Mouse (Mus musculus): ENCODE results near the gene Gm21981. TPM values are rescaled to one million over a fixed set of nuclear protein-coding genes. Genes with fewer than 3 reads are reported as not detected.

Gm21981 gene
- polyA plus RNA-seq, 1 experiment from 2014 or later: 1.8 TPM

DNA sequence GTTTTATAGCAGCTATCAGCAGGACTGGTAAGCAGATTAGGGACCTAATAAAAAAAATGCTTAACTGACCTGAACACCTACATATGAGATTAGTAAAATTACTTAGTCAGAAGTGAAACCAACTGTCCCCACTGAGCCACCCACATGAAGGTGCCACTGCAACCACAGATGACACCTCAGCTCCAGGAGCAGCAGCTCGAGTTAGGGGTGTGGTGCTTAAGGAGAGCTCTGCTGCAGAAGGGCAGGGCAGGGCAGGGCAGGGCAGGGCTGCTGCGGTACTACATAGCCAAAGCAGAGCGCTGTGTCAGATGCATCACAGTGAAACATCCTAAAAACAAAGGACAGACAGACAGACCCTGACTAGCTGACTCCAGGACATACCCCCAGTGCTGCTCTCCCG, 11.4 kb downstream of the Gm21981 start:
- 84% methylated on average over 4 of the region's 4 CpGs for WGBS
- no peak for ATAC-seq (ENCODE audit: insufficient read depth, low FRiP score, low TSS enrichment)

GRCm38 (mm10) chr17:47678702-47679101, 15.6 kb downstream of the Gm21981 start:
- H3K27ac ChIP-seq (ENCODE audit: low read depth, low read length): no peak overlapping the region
- no peak overlapping the region for H3K4me2 ChIP-seq (ENCODE audit: low read depth)
- ATAC-seq (ENCODE audit: insufficient read depth, low FRiP score, low TSS enrichment): no peak
- H3K27me3 ChIP-seq (ENCODE audit: control insufficient read depth, insufficient read depth, low read length): no peaks in the 10 kb centered on the region
- no peak for DNase-seq (ENCODE audit: low spot score)
- no peaks in the 10 kb centered on the region for H3K9me3 ChIP-seq (ENCODE audit: control insufficient read depth, low read length)
- peaks cover 11% of the 10 kb centered on the region for H3K36me3 ChIP-seq (ENCODE audit: control insufficient read depth, insufficient read depth, low read length)
- 91% methylated on average over 5 of the region's 5 CpGs for WGBS
- no peak overlapping the region for H3K4me3 ChIP-seq (ENCODE audit: low read depth, low read length)
- no peak overlapping the region for H3K9ac ChIP-seq (ENCODE audit: low read length)
- no peaks in the 10 kb centered on the region for H3K4me1 ChIP-seq (ENCODE audit: control insufficient read depth, insufficient read depth, low read length)

More for the DNA sequence above, 11.4 kb downstream of the Gm21981 start:
- Histone ChIP-seq H3K9me3 (ENCODE audit: control insufficient read depth, low read length) (no peaks in the 10 kb centered on the region), H3K27me3 (ENCODE audit: control insufficient read depth, insufficient read depth, low read length) (no peaks in the 10 kb centered on the region), H3K4me3 (ENCODE audit: low read depth, low read length) (no peak overlapping the region), H3K36me3 (ENCODE audit: control insufficient read depth, insufficient read depth, low read length) (peaks cover 13% of the 10 kb centered on the region), H3K9ac (ENCODE audit: low read length) (no peak overlapping the region), H3K27ac (ENCODE audit: low read depth, low read length) (no peak overlapping the region), H3K4me1 (ENCODE audit: control insufficient read depth, insufficient read depth, low read length) (peaks cover 7% of the 10 kb centered on the region), H3K4me2 (ENCODE audit: low read depth) (no peak overlapping the region)
- DNase-seq (ENCODE audit: low spot score): no peak

GRCm38 (mm10) chr17:47678238-47678637, 16.0 kb downstream of the Gm21981 start:
- no peak overlapping the region for H3K4me3 ChIP-seq (ENCODE audit: low read depth, low read length)
- H3K36me3 ChIP-seq (ENCODE audit: control insufficient read depth, insufficient read depth, low read length): peaks cover 11% of the 10 kb centered on the region
- no peak overlapping the region for H3K9ac ChIP-seq (ENCODE audit: low read length)
- H3K27me3 ChIP-seq (ENCODE audit: control insufficient read depth, insufficient read depth, low read length): no peaks in the 10 kb centered on the region
- H3K27ac ChIP-seq (ENCODE audit: low read depth, low read length): no peak overlapping the region
- no peak for DNase-seq (ENCODE audit: low spot score)
- H3K4me2 ChIP-seq (ENCODE audit: low read depth): no peak overlapping the region
- WGBS: 88% methylated on average over 5 of the region's 5 CpGs
- no peaks in the 10 kb centered on the region for H3K9me3 ChIP-seq (ENCODE audit: control insufficient read depth, low read length)
- ATAC-seq (ENCODE audit: insufficient read depth, low FRiP score, low TSS enrichment): no peak
- no peaks in the 10 kb centered on the region for H3K4me1 ChIP-seq (ENCODE audit: control insufficient read depth, insufficient read depth, low read length)

DNA sequence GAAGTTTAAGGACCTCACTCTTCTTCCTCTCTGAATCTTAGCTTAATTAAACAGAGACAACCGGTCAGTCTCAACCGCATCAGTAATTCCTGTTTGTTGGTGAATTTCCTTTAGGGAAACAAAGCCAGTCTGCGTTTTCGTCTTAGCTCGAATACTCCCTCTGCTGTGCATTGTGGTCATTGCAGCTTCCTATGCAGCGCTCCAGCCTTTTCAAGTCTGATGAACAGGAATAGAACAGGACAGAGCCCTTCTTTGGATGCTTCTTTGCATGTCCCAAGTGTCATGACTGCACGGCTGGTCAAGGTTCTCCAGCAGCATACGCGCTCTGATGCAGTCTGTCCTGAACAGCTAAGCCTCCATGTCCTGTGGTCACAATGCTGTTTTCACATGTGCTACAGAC, 17.7 kb downstream of the Gm21981 start:
- ATAC-seq (ENCODE audit: insufficient read depth, low FRiP score, low TSS enrichment): no peak
- Histone ChIP-seq H3K27ac (ENCODE audit: low read depth, low read length) (no peak overlapping the region), H3K27me3 (ENCODE audit: control insufficient read depth, insufficient read depth, low read length) (no peaks in the 10 kb centered on the region), H3K9ac (ENCODE audit: low read length) (no peak overlapping the region), H3K4me3 (ENCODE audit: low read depth, low read length) (no peak overlapping the region), H3K36me3 (ENCODE audit: control insufficient read depth, insufficient read depth, low read length) (peaks cover 6% of the 10 kb centered on the region), H3K4me1 (ENCODE audit: control insufficient read depth, insufficient read depth, low read length) (peaks cover 6% of the 10 kb centered on the region), H3K4me2 (ENCODE audit: low read depth) (no peak overlapping the region), H3K9me3 (ENCODE audit: control insufficient read depth, low read length) (no peaks in the 10 kb centered on the region)
- DNase-seq (ENCODE audit: low spot score): peak; percentile 76
- WGBS: 25% methylated on average over 9 of the region's 9 CpGs

DNA sequence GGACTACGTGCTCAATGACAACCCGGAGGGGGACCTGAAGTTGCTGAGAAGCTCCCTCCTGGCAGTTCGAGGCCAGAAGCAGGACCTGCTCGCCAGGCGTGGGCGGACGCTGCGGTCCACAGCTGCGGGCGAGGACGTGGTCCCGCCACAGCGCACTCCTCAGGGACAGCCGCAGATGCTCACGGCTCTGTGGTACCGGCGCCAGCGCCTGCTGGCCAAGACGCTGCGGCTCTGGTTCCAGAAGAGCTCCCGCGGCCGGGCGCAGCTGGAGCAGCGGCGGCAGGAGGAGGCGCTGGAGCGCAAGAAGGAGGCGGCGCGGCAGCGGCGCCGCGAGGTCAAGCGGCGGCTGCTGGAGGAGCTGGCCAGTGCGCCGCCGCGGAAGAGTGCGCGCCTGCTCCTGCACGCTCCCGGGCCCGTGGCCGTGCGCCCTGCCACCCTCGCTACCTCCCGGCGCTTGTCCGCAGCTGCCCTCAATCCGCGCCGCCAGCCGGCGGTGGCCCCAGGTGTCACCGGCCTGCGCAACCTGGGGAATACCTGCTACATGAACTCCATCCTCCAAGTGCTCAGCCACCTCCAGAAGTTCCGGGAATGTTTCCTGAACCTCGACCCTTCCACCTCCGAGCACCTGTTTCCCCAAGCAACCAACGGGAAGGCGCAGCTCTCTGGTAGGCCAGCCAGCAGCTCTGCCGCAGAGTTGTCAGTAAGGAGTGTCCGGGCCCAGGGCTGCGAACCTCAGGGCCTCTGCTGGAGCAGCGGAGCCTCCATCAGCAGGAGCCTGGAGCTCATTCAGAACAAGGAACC, 21.7 kb downstream of the Gm21981 start:
- peaks cover 6% of the 10 kb centered on the region for H3K4me1 ChIP-seq (ENCODE audit: control insufficient read depth, insufficient read depth, low read length)
- peak overlapping the region; percentile 61 for H3K9ac ChIP-seq (ENCODE audit: low read length)
- peak overlapping the region; percentile 46 for H3K27ac ChIP-seq (ENCODE audit: low read depth, low read length)
- 4% methylated on average over 58 of the region's 68 CpGs for WGBS
- ATAC-seq (ENCODE audit: insufficient read depth, low FRiP score, low TSS enrichment) (peak; percentile 67), DNase-seq (ENCODE audit: low spot score) (peak; percentile 85)
- no peaks in the 10 kb centered on the region; the same call in 1 of the 2 replicates for H3K36me3 ChIP-seq (ENCODE audit: control insufficient read depth, insufficient read depth, low read length)
- no peaks in the 10 kb centered on the region for H3K9me3 ChIP-seq (ENCODE audit: control insufficient read depth, low read length)
- H3K4me3 ChIP-seq (ENCODE audit: low read depth, low read length): peak overlapping the region; percentile 36
- no peaks in the 10 kb centered on the region for H3K27me3 ChIP-seq (ENCODE audit: control insufficient read depth, insufficient read depth, low read length)
- peak overlapping the region; percentile 81 for H3K4me2 ChIP-seq (ENCODE audit: low read depth)

- H3K4me3 ChIP-seq (ENCODE audit: low read depth, low read length): peak overlapping the region; percentile 36
- ATAC-seq (ENCODE audit: insufficient read depth, low FRiP score, low TSS enrichment): no peak
- H3K9me3 ChIP-seq (ENCODE audit: control insufficient read depth, low read length): no peaks in the 10 kb centered on the region
Measured at GRCm38 (mm10) chr17:47671988-47672310, 22.3 kb downstream of the Gm21981 start.

DNA sequence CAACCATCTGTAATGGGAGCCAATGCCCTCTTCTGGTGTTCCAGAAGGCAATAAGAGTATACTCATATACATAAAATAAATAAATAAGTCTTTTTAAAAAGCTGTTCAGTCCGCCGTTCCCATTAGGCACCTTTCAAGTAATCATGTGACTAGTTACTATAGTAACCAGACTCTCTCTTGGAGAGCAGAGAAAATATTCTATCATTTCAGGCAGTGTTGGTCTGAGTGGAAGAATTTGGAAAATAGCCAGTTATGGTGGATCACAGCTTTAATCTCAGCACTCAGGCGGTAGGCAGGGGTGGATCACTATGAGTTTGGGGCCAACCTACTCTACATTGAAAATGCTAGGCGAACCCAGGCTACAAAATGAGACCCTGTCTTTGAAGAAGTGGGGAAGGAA, 25.1 kb downstream of the Gm21981 start:
- Histone ChIP-seq H3K4me2 (ENCODE audit: low read depth) (no peak overlapping the region), H3K27me3 (ENCODE audit: control insufficient read depth, insufficient read depth, low read length) (no peaks in the 10 kb centered on the region), H3K4me3 (ENCODE audit: low read depth, low read length) (no peak overlapping the region), H3K36me3 (ENCODE audit: control insufficient read depth, insufficient read depth, low read length) (no peaks in the 10 kb centered on the region), H3K9ac (ENCODE audit: low read length) (no peak overlapping the region), H3K9me3 (ENCODE audit: control insufficient read depth, low read length) (no peaks in the 10 kb centered on the region), H3K4me1 (ENCODE audit: control insufficient read depth, insufficient read depth, low read length) (peaks cover 8% of the 10 kb centered on the region), H3K27ac (ENCODE audit: low read depth, low read length) (no peak overlapping the region)
- ATAC-seq (ENCODE audit: insufficient read depth, low FRiP score, low TSS enrichment): no peak
- 78% methylated on average over 4 of the region's 4 CpGs for WGBS
- DNase-seq (ENCODE audit: low spot score): no peak

More at GRCm38 (mm10) chr17:47671988-47672310, 22.3 kb downstream of the Gm21981 start:
- Histone ChIP-seq H3K27me3 (ENCODE audit: control insufficient read depth, insufficient read depth, low read length) (no peaks in the 10 kb centered on the region), H3K4me2 (ENCODE audit: low read depth) (peak overlapping the region; percentile 81), H3K9ac (ENCODE audit: low read length) (peak overlapping the region; percentile 61), H3K36me3 (ENCODE audit: control insufficient read depth, insufficient read depth, low read length) (no peaks in the 10 kb centered on the region; the same call in 1 of the 2 replicates), H3K27ac (ENCODE audit: low read depth, low read length) (peak overlapping the region; percentile 46; the same call in 1 of the 2 replicates), H3K4me1 (ENCODE audit: control insufficient read depth, insufficient read depth, low read length) (peaks cover 6% of the 10 kb centered on the region)
- 8% methylated on average over 14 of the region's 14 CpGs for WGBS
- no peak for DNase-seq (ENCODE audit: low spot score)

GRCm38 (mm10) chr17:47664474-47664873, 29.8 kb downstream of the Gm21981 start:
- no peak overlapping the region for H3K4me3 ChIP-seq (ENCODE audit: low read depth, low read length)
- H3K4me1 ChIP-seq (ENCODE audit: control insufficient read depth, insufficient read depth, low read length): peaks cover 2% of the 10 kb centered on the region; the same call in 1 of the 2 replicates
- no peak overlapping the region for H3K4me2 ChIP-seq (ENCODE audit: low read depth)
- DNase-seq (ENCODE audit: low spot score) (no peak), ATAC-seq (ENCODE audit: insufficient read depth, low FRiP score, low TSS enrichment) (no peak)
- no peaks in the 10 kb centered on the region for H3K9me3 ChIP-seq (ENCODE audit: control insufficient read depth, low read length)
- H3K9ac ChIP-seq (ENCODE audit: low read length): no peak overlapping the region
- H3K27ac ChIP-seq (ENCODE audit: low read depth, low read length): no peak overlapping the region
- H3K27me3 ChIP-seq (ENCODE audit: control insufficient read depth, insufficient read depth, low read length): no peaks in the 10 kb centered on the region
- no peaks in the 10 kb centered on the region; the same call in 1 of the 2 replicates for H3K36me3 ChIP-seq (ENCODE audit: control insufficient read depth, insufficient read depth, low read length)
- WGBS: 87% methylated on average over 7 of the region's 7 CpGs
